Mouse (Mus musculus) CH12.LX (cell line): Measurements from ENCODE around the gene Ccdc142. TPM values are rescaled to one million over a fixed set of nuclear protein-coding genes. Genes with fewer than 3 reads are reported as not detected.
A peak's percentile ranks its signal among the peaks of the same experiment; 100 is the strongest.

ENCODE experiments used
- DNase-seq: peaks from one replicate; pipeline ENCODE4 v3.0.0-alpha.2; 2013; ENCODE audit errors: extremely low read depth
- H3K27ac ChIP-seq: 2 replicates; pipeline ENCODE4 v1.5.1; 2012; ENCODE audit warnings: low read depth, mild to moderate bottlenecking, control low read depth, moderate library complexity; ENCODE audit not compliant: insufficient read depth
- H3K27me3 ChIP-seq: replicated peaks from 2 replicates; pipeline ENCODE3; 2012; ENCODE audit warnings: inconsistent platforms
- H3K36me3 ChIP-seq, 2 experiments: replicated peaks in 1 of 2; 2 replicates each; pipeline versions ENCODE3 to v1.6.1; 2012; ENCODE audit warnings: inconsistent platforms in 1 of 2, low read length in 1 of 2, mild to moderate bottlenecking in 1 of 2, mixed read lengths in 1 of 2, moderate library complexity in 1 of 2; ENCODE audit not compliant: control insufficient read depth in 1 of 2, insufficient read depth in 1 of 2
- H3K4me1 ChIP-seq, 2 experiments: 2 replicates each; pipeline ENCODE4 v1.6.1; 2012; ENCODE audit warnings: inconsistent platforms in 1 of 2, moderate library complexity in 1 of 2; ENCODE audit not compliant: insufficient read depth in 2 of 2, control insufficient read depth in 1 of 2
- H3K4me2 ChIP-seq: 2 replicates; pipeline ENCODE4 v1.6.1; 2012; ENCODE audit warnings: low read depth, mild to moderate bottlenecking, control low read depth; ENCODE audit not compliant: poor library complexity, insufficient read depth, severe bottlenecking
- H3K4me3 ChIP-seq, 3 experiments: fragments of 150-350 bp in 1 of 3; sonication (generic) in 1 of 3; replicated peaks in 1 of 3; 2 replicates each; pipeline versions ENCODE3 to v1.5.1; 2011 to 2012; ENCODE audit warnings: low read depth in 2 of 3, low read length in 2 of 3, mild to moderate bottlenecking in 2 of 3, moderate library complexity in 2 of 3, control low read depth in 1 of 3, improper control_type of control experiment in 1 of 3, inconsistent platforms in 1 of 3, mixed read lengths in 1 of 3; ENCODE audit not compliant: poor library complexity in 1 of 3
- H3K79me2 ChIP-seq: replicated peaks from 2 replicates; pipeline ENCODE4 v1.6.1; 2012; ENCODE audit warnings: mild to moderate bottlenecking, moderate library complexity; ENCODE audit not compliant: control insufficient read depth, poor library complexity, insufficient read depth, severe bottlenecking; ENCODE audit errors: extremely low read depth
- H3K9ac ChIP-seq: 2 replicates; pipeline ENCODE4 v1.6.1; 2012; ENCODE audit warnings: low read depth, mild to moderate bottlenecking, control low read depth, moderate library complexity; ENCODE audit not compliant: insufficient read depth
- H3K9me3 ChIP-seq: replicated peaks from 2 replicates; pipeline ENCODE3; 2012; ENCODE audit warnings: low read length, inconsistent platforms, mixed read lengths
- BHLHE40 ChIP-seq: IDR thresholded peaks from 2 replicates; pipeline ENCODE4 v1.6.1; 2011; ENCODE audit warnings: mild to moderate bottlenecking, low read depth, low read length, improper control_type of control experiment
- CHD2 ChIP-seq: IDR thresholded peaks from 2 replicates; pipeline ENCODE4 v1.6.1; 2011; ENCODE audit warnings: low read length, improper control_type of control experiment
- CTCF ChIP-seq, 2 experiments: IDR thresholded peaks in 1 of 2; conservative IDR thresholded peaks in 1 of 2; 2 replicates each; pipeline ENCODE4 v1.5.1; 2011 to 2012; ENCODE audit warnings: low read depth in 2 of 2, low read length in 2 of 2, improper control_type of control experiment in 1 of 2, inconsistent platforms in 1 of 2, mild to moderate bottlenecking in 1 of 2, moderate library complexity in 1 of 2
- E2F4 ChIP-seq: IDR thresholded peaks from 2 replicates; pipeline ENCODE4 v1.6.1; 2011; ENCODE audit warnings: low read depth, low read length, improper control_type of control experiment; ENCODE audit not compliant: insufficient replicate concordance
- EP300 ChIP-seq: IDR thresholded peaks from 2 replicates; pipeline ENCODE4 v1.6.1; 2011; ENCODE audit warnings: low read length, improper control_type of control experiment
- GABPA ChIP-seq: IDR thresholded peaks from 2 replicates; pipeline ENCODE4 v1.6.1; 2012; ENCODE audit warnings: low read depth, low read length, improper control_type of control experiment, inconsistent platforms; ENCODE audit not compliant: insufficient replicate concordance
- IRF4 ChIP-seq: IDR thresholded peaks from 2 replicates; pipeline ENCODE4 v1.6.1; 2014; ENCODE audit warnings: low read depth, mild to moderate bottlenecking, inconsistent platforms, low read length, improper control_type of control experiment
- NELFE ChIP-seq: IDR thresholded peaks from 2 replicates; pipeline ENCODE4 v1.6.1; 2011; ENCODE audit warnings: low read depth, low read length, improper control_type of control experiment
- PAX5 ChIP-seq: IDR thresholded peaks from 2 replicates; pipeline ENCODE4 v1.6.1; 2012; ENCODE audit warnings: low read length, inconsistent platforms, mixed read lengths
- POLR2A ChIP-seq: IDR thresholded peaks from 2 replicates; pipeline ENCODE4 v1.6.1; 2011; ENCODE audit warnings: low read depth, mild to moderate bottlenecking, improper control_type of control experiment, low read length
- POLR2AphosphoS2 ChIP-seq: IDR thresholded peaks from 2 replicates; pipeline ENCODE4 v1.6.1; 2011; ENCODE audit warnings: low read depth, low read length, improper control_type of control experiment
- TBP ChIP-seq: conservative IDR thresholded peaks from 2 replicates; pipeline ENCODE4 v1.6.1; 2011; ENCODE audit warnings: low read depth, low read length, improper control_type of control experiment
- UBTF ChIP-seq: IDR thresholded peaks from 2 replicates; pipeline ENCODE4 v1.6.1; 2012; ENCODE audit warnings: low read depth, mild to moderate bottlenecking, inconsistent platforms, low read length, improper control_type of control experiment, moderate library complexity
- ZKSCAN1 ChIP-seq: IDR thresholded peaks from 2 replicates; pipeline ENCODE4 v1.6.1; 2012; ENCODE audit warnings: low read depth, inconsistent platforms, low read length, improper control_type of control experiment, borderline replicate concordance
- ZNF384 ChIP-seq: IDR thresholded peaks from 2 replicates; pipeline ENCODE4 v1.6.1; 2012; ENCODE audit warnings: low read depth, low read length, improper control_type of control experiment, inconsistent platforms
- dilution Hi-C: fragments of 300-500 bp; cut with MboI; formaldehyde crosslinking; loops from 2 replicates; pipeline ENCODE4 v1.14.3; 2020; ENCODE audit warnings: low sequenced_read_pairs; ENCODE audit not compliant: extremely low pct_unique_long_range_greater_than_20kb, extremely low pct_ligation_motif_present
- in situ Hi-C: fragments of 300-500 bp; cut with MboI; formaldehyde crosslinking; loops from 3 replicates; pipeline ENCODE4 v1.14.3; 2019; ENCODE audit warnings: low sequenced_read_pairs, low pct_ligation_motif_present, low pct_unique_long_range_greater_than_20kb, mixed read lengths
- polyA plus RNA-seq: library from polyadenylated mRNA; unstranded; fragments of >175 nt; gene quantifications from 2 replicates; pipeline ENCODE4 v1.2.1, GENCODE M21; 2012; ENCODE audit warnings: low read depth; ENCODE audit not compliant: insufficient read length
- total RNA-seq, 2 experiments: library from RNA; depleted of rRNA; stranded (reverse); fragments of 300-350 nt in 1 of 2; fragments of >200 nt in 1 of 2; gene quantifications; 2 replicates each; pipeline ENCODE4 v1.2.3; 2012 to 2014

Ccdc142 gene
- total and polyA plus RNA-seq, 3 experiments = 0.38 to 3.1 (median 1.7) TPM

DNA sequence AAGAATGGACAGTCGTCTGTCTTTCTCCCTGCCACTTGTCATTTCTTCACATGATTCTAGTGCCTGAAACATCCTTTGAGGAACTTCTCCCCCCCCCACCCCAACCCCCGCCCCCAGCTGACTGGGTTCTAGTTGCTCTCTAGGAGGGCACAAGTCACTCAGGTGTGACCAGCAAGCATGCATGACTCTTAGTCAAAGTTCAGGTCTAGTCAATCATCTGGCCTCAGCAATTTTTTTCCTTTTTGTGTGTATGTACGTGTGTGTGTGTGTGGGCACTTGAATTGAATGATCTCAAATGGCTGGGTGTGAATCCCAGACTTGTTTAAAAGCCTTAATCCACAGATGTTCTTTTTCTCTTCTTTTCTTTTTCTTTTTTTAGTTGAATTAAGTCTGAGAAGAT is 32.8 kb downstream of the Ccdc142 start:
- no peaks in the 10 kb centered on the region for H3K79me2 ChIP-seq
- H3K36me3 ChIP-seq = no peaks in the 10 kb centered on the region
- dilution Hi-C loops = no loop called here
- 0 out of 2 replicates have a peak, but pooled peaks have one; percentile 39 for TF ChIP-seq ZNF384
- no peak for TF ChIP-seq ZKSCAN1
- DNase-seq = no peak
- in situ Hi-C loops = no loop called here
- H3K4me1 ChIP-seq = peaks cover 7 to 31% of the 10 kb centered on the region in 2 experiments; a peak in 3 of 4 replicates
- H3K27me3 ChIP-seq = no peaks in the 10 kb centered on the region
- H3K27ac ChIP-seq = no peak overlapping the region
- H3K9ac ChIP-seq = no peak overlapping the region
- H3K9me3 ChIP-seq = no peaks in the 10 kb centered on the region
- H3K4me3 ChIP-seq = no peak overlapping the region
- H3K4me2 ChIP-seq = no peak overlapping the region

DNA sequence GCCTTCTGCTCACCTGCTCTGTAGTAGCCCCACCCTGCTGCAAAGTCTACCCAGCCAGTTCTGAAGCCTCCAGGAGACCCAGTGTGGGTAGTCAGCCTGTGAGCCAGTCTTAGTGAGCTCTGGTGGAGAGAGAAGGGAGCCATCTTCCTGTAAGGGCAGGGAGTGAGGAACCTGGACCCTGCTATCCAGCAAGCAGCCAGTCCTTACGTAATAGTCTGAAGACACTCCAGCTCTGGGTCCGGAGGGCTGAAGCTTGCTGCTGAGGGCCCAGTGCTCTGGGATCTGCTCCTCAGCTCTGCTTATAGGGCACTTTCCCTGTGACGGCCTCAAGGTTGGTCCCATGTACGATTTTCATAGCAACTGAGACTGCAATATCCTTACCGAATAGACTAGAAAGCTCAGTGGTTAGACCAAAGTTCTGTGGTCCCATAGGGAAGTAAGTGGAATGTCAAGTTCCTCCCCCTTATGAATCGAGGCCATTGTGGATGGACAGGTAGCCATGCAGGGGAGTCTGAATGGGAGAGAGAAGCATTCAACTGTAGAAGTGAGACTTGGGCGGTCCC is 33.6 kb downstream of the Ccdc142 start, which contains the start of gene Rtkn:
Rtkn (plus strand) TSS at position 513 of the 563 bp plus-strand sequence.
- peaks cover 2% of the 10 kb centered on the region for H3K27me3 ChIP-seq
- H3K79me2 ChIP-seq = no peaks in the 10 kb centered on the region
- no peaks in the 10 kb centered on the region for H3K9me3 ChIP-seq
- H3K4me2 ChIP-seq = no peak within 1 kb of the TSS; the same call in 1 of the 2 replicates
- no peak for DNase-seq
- H3K4me1 ChIP-seq = peaks cover 7 to 31% of the 10 kb centered on the region in 2 experiments; a peak in 3 of 4 replicates
- no peak for TF ChIP-seq CTCF (conservative IDR thresholded peaks at IDR 0.05 in 1 of 2, IDR thresholded peaks at IDR 0.05 in 1 of 2; ENCODE audit: low read depth in 2 of 2, low read length in 2 of 2)
- no peak for TF ChIP-seq POLR2AphosphoS2
- TF ChIP-seq PAX5 = no peak
- TF ChIP-seq UBTF = no peak
- TF ChIP-seq ZNF384 = no peak
- no peak for TF ChIP-seq IRF4
- no peak for TF ChIP-seq GABPA
- no peak for TF ChIP-seq EP300
- no peak for TF ChIP-seq NELFE
- dilution Hi-C loops (no loop called here), in situ Hi-C loops (no loop called here)
- no peak within 1 kb of the TSS for H3K9ac ChIP-seq
- no peaks in the 10 kb centered on the region for H3K36me3 ChIP-seq
- no peak within 1 kb of the TSS for H3K4me3 ChIP-seq
- H3K27ac ChIP-seq = no peak within 1 kb of the TSS

DNA sequence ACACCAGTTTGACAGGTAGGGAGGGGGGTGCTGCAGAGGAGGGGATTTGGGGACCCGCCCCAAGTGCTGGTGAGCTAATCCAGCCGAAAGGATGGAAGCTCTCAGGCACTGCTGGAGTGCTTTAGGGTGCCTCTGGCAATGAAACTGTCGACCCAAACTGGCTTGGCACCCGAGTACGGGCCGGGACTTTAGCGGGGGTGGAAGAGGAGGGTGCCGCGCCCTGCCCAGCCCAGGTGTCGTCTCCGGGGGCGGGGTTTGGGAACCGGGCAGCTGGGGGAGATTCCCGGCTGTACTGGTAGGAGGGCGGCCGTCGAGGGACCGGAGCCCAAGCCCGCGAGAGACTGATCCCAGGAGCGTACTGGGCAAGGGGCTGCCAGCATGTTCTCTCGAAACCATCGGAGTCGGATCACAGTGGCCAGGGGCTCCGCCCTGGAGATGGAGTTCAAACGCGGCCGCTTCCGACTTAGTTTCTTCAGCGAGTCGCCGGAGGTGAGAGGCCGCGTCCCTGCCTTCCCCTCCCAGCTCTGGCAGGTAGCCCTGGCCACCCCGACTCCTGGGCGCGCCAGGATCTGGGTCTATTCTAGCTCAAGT is 34.3 kb downstream of the Ccdc142 start:
- peaks cover 2% of the 10 kb centered on the region for H3K27me3 ChIP-seq
- no peak overlapping the region for H3K9ac ChIP-seq
- H3K79me2 ChIP-seq = no peaks in the 10 kb centered on the region
- dilution Hi-C loops (no loop called here), in situ Hi-C loops (no loop called here)
- no peak overlapping the region for H3K27ac ChIP-seq
- H3K4me2 ChIP-seq = no peak overlapping the region
- H3K4me3 ChIP-seq = no peak overlapping the region
- TF ChIP-seq CHD2 = no peak
- no peak for TF ChIP-seq E2F4
- TF ChIP-seq CTCF (conservative IDR thresholded peaks at IDR 0.05 in 1 of 2, IDR thresholded peaks at IDR 0.05 in 1 of 2; ENCODE audit: low read depth in 2 of 2, low read length in 2 of 2) = no peak
- TF ChIP-seq POLR2A = no peak
- no peak for TF ChIP-seq BHLHE40
- TF ChIP-seq TBP = no peak
- no peak for DNase-seq
- peaks cover 7 to 31% of the 10 kb centered on the region in 2 experiments; a peak in 3 of 4 replicates for H3K4me1 ChIP-seq
- H3K36me3 ChIP-seq = no peaks in the 10 kb centered on the region
- no peaks in the 10 kb centered on the region for H3K9me3 ChIP-seq
